Mouse (Mus musculus): ENCODE data around the gene Trpm5. TPM values are rescaled to one million over a fixed set of nuclear protein-coding genes. Genes with fewer than 3 reads are reported as not detected.
A peak's percentile ranks its signal among the peaks of the same experiment; 100 is the strongest.

Gene Trpm5
- total and polyA plus RNA-seq, 3 experiments: 1.7 to 1.9 TPM; not detected in 1

- H3K27ac ChIP-seq (ENCODE audit: control insufficient read depth, low read depth, low read length): no peak overlapping the region
- H3K36me3 ChIP-seq (ENCODE audit: control insufficient read depth in 1 of 2, insufficient read depth in 2 of 2, low read length in 2 of 2): peaks cover 0 to 48% of the 10 kb centered on the region in 2 experiments; a peak in 2 of 4 replicates
- DNase-seq (ENCODE audit: low read depth, low spot score): peak; percentile 72
- H3K27me3 ChIP-seq (ENCODE audit: control insufficient read depth in 1 of 2, insufficient read depth in 2 of 2, low read length in 2 of 2): no peaks in the 10 kb centered on the region
- no peaks in the 10 kb centered on the region for H3K79me2 ChIP-seq (ENCODE audit: control insufficient read depth, insufficient read depth, low read length, poor library complexity)
- TF ChIP-seq NELFE (IDR thresholded peaks at IDR 0.05; ENCODE audit: low read depth, low read length) (no peak), EP300 (IDR thresholded peaks at IDR 0.05; ENCODE audit: low read depth in 1 of 2, low read length in 2 of 2) (0 out of 4 replicates have a peak, but pooled peaks of 1 of the 2 experiments have one; percentile 16), TCF12 (IDR thresholded peaks at IDR 0.05; ENCODE audit: low read depth, low read length) (no peak), SIN3A (IDR thresholded peaks at IDR 0.05; ENCODE audit: low read length) (peak; percentile 31), TAL1 (IDR thresholded peaks at IDR 0.05; ENCODE audit: low read length) (peak; percentile 29), MXI1 (IDR thresholded peaks at IDR 0.05; ENCODE audit: low read depth, low read length) (peak; percentile 44; the same call in 1 of the 2 replicates), MAX (IDR thresholded peaks at IDR 0.05; ENCODE audit: low read length) (no peak), ETS1 (IDR thresholded peaks at IDR 0.05; ENCODE audit: low read depth, low read length) (0 out of 2 replicates have a peak, but pooled peaks have one; percentile 47)
- no peaks in the 10 kb centered on the region for H3K9me3 ChIP-seq (replicated peaks; ENCODE audit: insufficient read depth, low read length)
- H3K4me1 ChIP-seq (ENCODE audit: control insufficient read depth in 1 of 2, insufficient read depth in 2 of 2, low read length in 2 of 2): peaks cover 43 to 57% of the 10 kb centered on the region in 2 experiments
- H3K4me3 ChIP-seq (ENCODE audit: control insufficient read depth in 1 of 2, insufficient read depth in 1 of 2, low read depth in 2 of 2, low read length in 2 of 2): no peak overlapping the region
- no peak overlapping the region for H3K9ac ChIP-seq (ENCODE audit: control insufficient read depth, low read depth, low read length, poor library complexity, severe bottlenecking)
Measured at GRCm38 (mm10) chr7:143037306-143037705, 57.1 kb downstream of the Trpm5 start.

DNA sequence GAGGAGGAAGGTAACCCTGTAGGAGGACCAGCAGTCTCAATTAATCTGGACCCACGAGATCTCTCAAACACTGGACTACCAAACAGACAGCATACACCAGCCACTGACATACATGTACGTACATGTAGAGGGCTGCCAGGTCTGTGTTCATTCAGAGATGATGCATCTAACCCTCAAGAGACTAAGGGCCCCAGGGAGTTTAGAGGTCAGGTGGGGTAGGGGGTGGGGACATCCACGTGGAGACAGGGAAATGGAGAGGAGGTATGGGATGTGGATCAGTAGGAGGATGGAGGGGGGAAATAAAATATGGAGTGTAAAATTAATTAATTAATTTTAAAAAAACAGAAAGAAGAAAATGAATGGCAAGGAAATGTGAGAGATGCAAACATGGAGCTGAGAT, 57.7 kb downstream of the Trpm5 start:
- Histone ChIP-seq H3K9ac (ENCODE audit: control insufficient read depth, low read depth, low read length, poor library complexity, severe bottlenecking) (no peak overlapping the region), H3K79me2 (ENCODE audit: control insufficient read depth, insufficient read depth, low read length, poor library complexity) (no peaks in the 10 kb centered on the region), H3K4me1 (ENCODE audit: control insufficient read depth in 1 of 2, insufficient read depth in 2 of 2, low read length in 2 of 2) (peaks cover 42 to 52% of the 10 kb centered on the region in 2 experiments), H3K27ac (ENCODE audit: control insufficient read depth, low read depth, low read length) (no peak overlapping the region), H3K27me3 (ENCODE audit: control insufficient read depth in 1 of 2, insufficient read depth in 2 of 2, low read length in 2 of 2) (no peaks in the 10 kb centered on the region), H3K9me3 (replicated peaks; ENCODE audit: insufficient read depth, low read length) (no peaks in the 10 kb centered on the region), H3K36me3 (ENCODE audit: control insufficient read depth in 1 of 2, insufficient read depth in 2 of 2, low read length in 2 of 2) (peaks cover 0 to 46% of the 10 kb centered on the region in 2 experiments; a peak in 2 of 4 replicates), H3K4me3 (ENCODE audit: control insufficient read depth in 1 of 2, insufficient read depth in 1 of 2, low read depth in 2 of 2, low read length in 2 of 2) (no peak overlapping the region)
- TF ChIP-seq NRF1 (IDR thresholded peaks at IDR 0.05; ENCODE audit: insufficient read depth, low read depth, low read length, poor library complexity, severe bottlenecking) (no peak), E2F4 (IDR thresholded peaks at IDR 0.05; ENCODE audit: borderline replicate concordance, low read depth, low read length) (no peak), ZNF384 (IDR thresholded peaks at IDR 0.05; ENCODE audit: low read depth, low read length) (no peak), MAFK (IDR thresholded peaks at IDR 0.05; ENCODE audit: borderline replicate concordance, low read depth, low read length) (no peak), POLR2AphosphoS2 (IDR thresholded peaks at IDR 0.05; ENCODE audit: low read length) (no peak), MAX (IDR thresholded peaks at IDR 0.05; ENCODE audit: low read length) (no peak), MYB (IDR thresholded peaks at IDR 0.05; ENCODE audit: low read depth, low read length) (no peak), MEF2A (IDR thresholded peaks at IDR 0.05; ENCODE audit: extremely low read depth, insufficient replicate concordance, low read depth, low read length, poor library complexity, severe bottlenecking) (no peak), EP300 (IDR thresholded peaks at IDR 0.05; ENCODE audit: low read depth in 1 of 2, low read length in 2 of 2) (no peak), GATA1 (IDR thresholded peaks at IDR 0.05; ENCODE audit: low read depth, low read length) (no peak), MXI1 (IDR thresholded peaks at IDR 0.05; ENCODE audit: low read depth, low read length) (no peak), TBP (IDR thresholded peaks at IDR 0.05; ENCODE audit: low read depth, low read length) (no peak), TAL1 (IDR thresholded peaks at IDR 0.05; ENCODE audit: low read length) (no peak), BHLHE40 (IDR thresholded peaks at IDR 0.05; ENCODE audit: borderline replicate concordance, low read depth, low read length) (no peak), SIN3A (IDR thresholded peaks at IDR 0.05; ENCODE audit: low read length) (no peak), CHD2 (IDR thresholded peaks at IDR 0.05; ENCODE audit: low read length) (no peak)
- no peak for DNase-seq (ENCODE audit: low read depth, low spot score)

Data from MEL (cell line).